Mouse (Mus musculus): ENCODE data around the gene Zfp185. TPM values are rescaled to one million over a fixed set of nuclear protein-coding genes. Genes with fewer than 3 reads are reported as not detected.

Gene Zfp185
- 1 to 10 TPM; 4.1 to 4.4 TPM for total RNA-seq (2021)
- long read RNA-seq, experiment 1, partial matches to known transcripts, result 1 of 4 reads
- long read RNA-seq, experiment 1, other reads (novel, unspliced or antisense), result 2 of 4 reads
- long read RNA-seq, experiment 2, partial matches to known transcripts, result 1 of 2 reads
- long read RNA-seq, experiment 2, other reads (novel, unspliced or antisense), result 1 of 2 reads

DNA sequence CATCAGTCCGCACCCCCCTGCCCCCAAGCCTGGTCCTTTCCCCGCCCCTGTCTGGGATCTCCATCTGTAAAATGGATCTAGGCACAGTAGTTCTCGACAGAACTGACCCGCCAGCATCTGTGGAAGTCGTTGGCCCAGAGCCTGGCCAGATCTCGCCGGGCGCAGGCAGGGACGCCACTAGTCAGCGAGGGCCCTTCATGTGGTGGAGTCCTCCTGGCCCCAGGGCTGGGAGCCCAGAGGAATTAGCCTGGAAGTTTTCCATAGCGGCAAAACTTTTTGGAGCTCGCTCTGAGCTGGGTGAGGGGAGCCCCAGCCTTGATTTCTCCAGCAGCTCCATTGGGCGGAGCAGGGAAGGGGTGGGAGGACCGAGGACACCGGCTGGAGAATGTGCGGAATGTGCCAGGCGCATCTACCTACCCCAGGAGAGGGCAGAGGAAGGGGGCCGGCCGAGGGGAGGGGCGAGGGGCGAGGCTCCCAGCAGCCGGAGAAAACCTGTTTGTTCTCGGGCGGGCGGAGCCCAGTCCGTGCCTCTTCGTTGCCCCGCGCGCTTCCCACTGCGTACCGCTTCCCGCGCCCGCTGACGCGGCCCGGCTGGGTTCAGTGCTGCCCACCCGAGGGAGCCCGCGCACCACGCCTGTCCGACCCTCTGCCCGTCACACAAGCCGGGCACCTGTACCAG, at the start of gene Zfp185:
Zfp185 (plus strand) TSS at position 499 of the 679 bp plus-strand sequence.
- DNase-seq, result peak; percentile 59

GRCm38 (mm10) chrX:72953464-72953863, 33.7 kb upstream of the Zfp185 start:
- DNase-seq, result no peak

DNA sequence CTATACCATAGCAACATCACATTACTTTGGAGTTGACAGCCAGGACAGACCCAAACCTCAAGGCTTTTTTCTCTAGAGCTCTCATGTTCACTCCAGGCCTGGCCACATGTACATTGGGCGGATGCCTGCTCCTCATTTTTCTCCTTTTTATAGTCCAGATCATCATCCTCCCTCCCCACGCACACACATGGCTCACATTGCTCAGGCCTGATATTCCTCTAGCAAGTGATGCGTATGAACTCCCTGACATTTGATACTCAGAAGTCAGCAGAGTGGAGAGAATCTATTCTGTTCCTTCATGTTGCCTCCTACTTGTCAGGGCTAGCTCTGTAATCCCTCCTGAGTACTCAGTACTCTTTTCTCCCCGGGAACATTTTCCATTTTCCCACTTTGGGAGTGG, 30.7 kb upstream of the Zfp185 start:
- no peak for DNase-seq

- peak; percentile 35 for DNase-seq
Observed at GRCm38 (mm10) chrX:72960431-72960830, 26.7 kb upstream of the Zfp185 start.

GRCm38 (mm10) chrX:72961511-72961910, 25.6 kb upstream of the Zfp185 start:
- no peak for DNase-seq

DNA sequence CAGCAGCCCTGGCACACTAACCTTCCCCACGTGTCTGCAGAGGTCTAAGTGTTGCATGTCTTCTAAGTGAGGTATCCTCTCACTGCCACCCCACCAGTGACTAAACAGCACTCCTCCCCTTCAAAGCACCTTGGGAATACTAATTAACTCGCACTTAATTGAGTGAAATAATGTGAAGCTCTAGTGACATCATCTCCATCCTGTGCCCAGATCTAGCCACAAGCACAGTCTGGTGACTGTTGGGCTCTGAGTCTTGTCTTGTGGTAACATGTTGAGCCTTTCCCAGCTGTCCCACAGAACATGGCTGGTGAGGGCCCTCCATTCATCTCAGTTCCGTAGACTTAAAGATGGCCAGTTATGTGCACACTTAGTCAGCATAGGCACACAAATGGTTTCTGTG, 24.4 kb upstream of the Zfp185 start:
- no peak for DNase-seq

- DNase-seq, result no peak
Observed at GRCm38 (mm10) chrX:72982831-72983230, 4.3 kb upstream of the Zfp185 start.

GRCm38 (mm10) chrX:72985607-72986006, 1.5 kb upstream of the Zfp185 start:
- DNase-seq, result no peak

DNA sequence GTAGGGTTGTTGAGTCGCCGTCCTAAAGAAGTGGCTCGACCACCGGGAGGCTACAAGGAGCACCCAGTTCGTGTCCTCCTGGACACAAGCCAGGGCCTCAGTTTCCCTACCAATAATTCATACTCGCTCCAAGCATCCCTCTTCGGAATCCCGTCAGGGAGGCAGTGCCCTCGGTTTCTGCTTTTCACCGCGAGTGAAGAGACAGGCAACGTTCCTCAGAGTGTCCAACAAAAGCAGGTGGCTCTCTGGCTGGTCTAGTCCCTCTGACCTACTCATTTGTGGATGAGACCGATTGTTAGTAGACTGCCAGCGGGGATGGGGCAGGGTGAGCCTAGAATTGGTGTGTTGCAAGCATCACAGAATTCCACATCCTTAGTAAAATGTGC, 374 bp downstream of the Zfp185 start:
- no peak for DNase-seq

GRCm38 (mm10) chrX:72988431-72988830, 1.3 kb downstream of the Zfp185 start:
- DNase-seq, result no peak

DNA sequence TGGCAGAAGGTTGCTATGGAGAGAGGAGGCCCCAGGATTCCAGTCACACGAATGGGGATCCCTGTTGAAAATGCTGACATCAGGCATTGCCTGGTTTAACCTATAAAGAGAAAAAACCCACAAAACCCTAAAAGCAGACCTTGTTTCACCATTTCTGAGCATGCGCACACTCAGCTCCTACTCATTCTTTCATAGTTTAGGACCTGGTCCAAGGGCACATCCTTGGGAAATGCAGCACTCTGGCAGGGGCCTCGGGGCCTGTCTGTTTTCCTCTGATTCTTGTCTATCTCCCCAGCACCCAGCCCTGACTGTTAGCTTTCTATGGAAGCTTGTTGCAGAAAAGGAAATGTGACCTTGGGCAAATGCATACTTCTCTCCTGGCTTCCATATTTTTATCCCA, 3.4 kb downstream of the Zfp185 start:
- DNase-seq, result peak; percentile 55

GRCm38 (mm10) chrX:72992291-72992919, 5.3 kb downstream of the Zfp185 start:
- no peak for DNase-seq

DNA sequence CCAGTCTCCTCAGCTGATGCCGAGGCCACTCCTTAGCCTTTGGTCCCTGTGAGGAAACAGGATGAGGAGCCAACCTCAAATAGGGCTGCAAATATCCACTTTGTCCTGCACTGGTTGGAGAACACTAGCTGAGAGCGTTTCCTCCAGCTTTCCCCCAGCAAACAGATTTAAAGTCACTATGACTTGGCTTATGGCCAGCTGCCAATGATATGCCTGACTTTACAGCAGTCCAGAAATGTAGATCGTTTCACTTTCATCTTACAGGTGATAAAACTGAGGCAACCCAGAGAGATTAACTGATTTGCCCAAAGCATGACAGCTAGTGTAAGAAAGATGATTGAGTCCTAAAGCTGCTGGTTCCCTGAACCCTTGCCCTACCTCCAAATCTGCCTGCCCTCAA, 8.4 kb downstream of the Zfp185 start:
- no peak for DNase-seq

GRCm38 (mm10) chrX:73003110-73003509, 16.0 kb downstream of the Zfp185 start:
- DNase-seq, result no peak

GRCm38 (mm10) chrX:73005678-73006077, 18.5 kb downstream of the Zfp185 start:
- DNase-seq, result no peak

- peak; percentile 94 for DNase-seq
Observed at GRCm38 (mm10) chrX:73007597-73008479, 20.7 kb downstream of the Zfp185 start.

GRCm38 (mm10) chrX:73012846-73013245, 25.7 kb downstream of the Zfp185 start:
- DNase-seq, result no peak

- DNase-seq, result no peak
Observed at GRCm38 (mm10) chrX:73037003-73037402, 49.9 kb downstream of the Zfp185 start, which contains the start of gene Pnma5. Gene Pnma5 (minus strand): TSS chrX:73037103.

DNA sequence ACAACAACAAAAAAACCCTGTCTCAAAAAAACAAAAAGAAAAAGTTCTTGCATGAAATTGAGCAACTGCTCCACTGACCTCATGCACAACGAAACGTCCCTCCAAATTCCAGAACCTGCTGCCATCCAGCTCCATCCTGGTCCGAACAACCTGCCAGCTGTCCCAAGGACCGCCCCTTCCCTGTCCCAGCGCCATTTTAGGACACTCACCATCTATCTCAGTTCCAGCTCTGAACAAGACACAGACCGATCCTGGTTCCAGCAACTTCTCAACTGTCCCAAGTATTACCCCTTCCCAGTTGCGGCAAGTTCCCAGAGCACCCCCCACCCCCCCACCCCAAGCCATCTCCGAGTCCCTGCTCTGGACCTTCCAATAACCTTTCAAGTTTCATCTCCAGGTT, 51.7 kb downstream of the Zfp185 start:
- no peak for DNase-seq

DNA sequence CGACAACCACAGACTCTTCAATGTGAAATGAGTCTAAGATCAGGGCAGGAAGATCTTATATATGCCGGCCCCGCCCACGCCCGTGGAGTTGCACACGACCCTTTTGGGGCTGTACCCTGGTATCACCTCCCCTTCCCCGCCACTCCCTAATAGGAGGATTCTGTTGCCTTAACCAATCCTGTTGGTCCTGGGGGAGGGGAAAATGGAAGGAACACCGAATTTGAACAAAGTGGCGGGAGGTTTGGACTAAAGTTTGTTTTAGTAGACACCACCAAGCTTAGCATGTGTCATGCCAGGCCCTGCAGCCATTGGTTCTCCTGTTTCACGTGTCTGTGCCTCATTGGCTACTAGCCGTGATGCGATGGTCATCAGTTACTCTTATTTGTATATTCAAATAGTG, 52.5 kb downstream of the Zfp185 start:
- DNase-seq, result no peak

GRCm38 (mm10) chrX:73053860-73054563, 66.9 kb downstream of the Zfp185 start:
- DNase-seq, result peak; percentile 94

DNA sequence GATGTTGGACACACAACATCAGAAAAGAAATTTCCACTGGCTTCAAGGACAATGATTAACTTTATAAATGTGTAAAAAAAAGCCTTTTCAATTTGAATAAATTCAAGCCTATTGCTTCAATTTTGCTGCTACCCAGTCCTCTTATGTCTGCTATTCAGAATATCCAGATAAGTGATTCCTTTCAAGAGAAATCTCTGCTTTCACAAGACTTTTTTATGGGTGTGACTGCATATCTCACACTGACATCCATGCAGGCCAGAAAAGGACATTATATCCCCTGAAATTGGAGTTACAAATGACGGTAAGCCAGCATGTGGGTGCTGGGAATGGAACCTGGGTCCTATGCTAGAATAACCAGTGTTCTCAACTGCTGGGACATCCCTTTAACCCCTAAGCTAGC, 74.4 kb downstream of the Zfp185 start:
- no peak for DNase-seq

All from adrenal gland, postnatal 10 days (tissue).